Mouse (Mus musculus) C2C12 (cell line): ENCODE results near the gene Psme4.

Experiments
- CEBPB ChIP-seq: IDR thresholded peaks from one replicate; pipeline ENCODE4 v1.6.1; 2011; ENCODE audit warnings: low read depth, mild to moderate bottlenecking, control low read depth, moderate library complexity
- CTCF ChIP-seq: IDR thresholded peaks from one replicate; pipeline ENCODE4 v1.5.1; 2011; ENCODE audit not compliant: control insufficient read depth, insufficient read depth, insufficient read length
- MYOG ChIP-seq: IDR thresholded peaks from one replicate; pipeline ENCODE4 v1.6.1; 2011; ENCODE audit not compliant: control insufficient read depth, insufficient read length; ENCODE audit errors: extremely low read depth
- USF1 ChIP-seq: IDR thresholded peaks from one replicate; pipeline ENCODE4 v1.6.1; 2011; ENCODE audit warnings: low read depth, mild to moderate bottlenecking, control low read depth, moderate library complexity

- no peak for TF ChIP-seq USF1
- TF ChIP-seq CTCF: no peak
- TF ChIP-seq MYOG: no peak
- no peak for TF ChIP-seq CEBPB
Measured at GRCm38 (mm10) chr11:30920641-30921040, 149.1 kb downstream of the Psme4 start.
